Mouse (Mus musculus) heart, postnatal 0 days (tissue): ENCODE measurements around the gene Rbm12b1. TPM values are rescaled to one million over a fixed set of nuclear protein-coding genes. Genes with fewer than 3 reads are reported as not detected.

ENCODE experiments used
- ATAC-seq: fragments of 200-750 bp; cut with Nextera tagmentation; 2 replicates; pipeline ENCODE4 v1.8.0; 2017; ENCODE audit warnings: low read depth, moderate number of reproducible peaks, moderate library complexity; ENCODE audit not compliant: insufficient read depth
- DNase-seq: peaks from one replicate; pipeline ENCODE4 v3.0.0-alpha.2; 2016; ENCODE audit warnings: low spot score
- H3K27ac ChIP-seq: fragments of 300-500 bp; sonication (generic); 2 replicates; pipeline ENCODE4 v1.5.1; 2014; ENCODE audit warnings: low read depth, mild to moderate bottlenecking
- H3K27me3 ChIP-seq: fragments of 300-500 bp; sonication (generic); 2 replicates; pipeline ENCODE4 v1.6.1; 2014; ENCODE audit warnings: low read length, mixed read lengths; ENCODE audit not compliant: control insufficient read depth, insufficient read depth
- H3K36me3 ChIP-seq: fragments of 300-500 bp; sonication (generic); replicated peaks from 2 replicates; pipeline ENCODE4 v1.6.1; 2014; ENCODE audit warnings: low read length, mixed read lengths; ENCODE audit not compliant: control insufficient read depth, insufficient read depth
- H3K4me1 ChIP-seq: fragments of 300-500 bp; sonication (generic); 2 replicates; pipeline ENCODE4 v1.6.1; 2014; ENCODE audit warnings: antibody characterized with exemption; ENCODE audit not compliant: control insufficient read depth, insufficient read depth
- H3K4me2 ChIP-seq: fragments of 300-500 bp; sonication (generic); 2 replicates; pipeline ENCODE4 v1.6.1; 2014; ENCODE audit warnings: low read depth, mild to moderate bottlenecking, low read length, moderate library complexity
- H3K4me3 ChIP-seq: fragments of 300-500 bp; sonication (generic); 2 replicates; pipeline ENCODE4 v1.5.1; 2014; ENCODE audit warnings: low read depth, low read length
- H3K9ac ChIP-seq: fragments of 300-500 bp; sonication (generic); replicated peaks from 2 replicates; pipeline ENCODE4 v1.6.1; 2014; ENCODE audit warnings: low read depth, low read length, mixed read lengths
- H3K9me3 ChIP-seq: fragments of 300-500 bp; sonication (generic); replicated peaks from 2 replicates; pipeline ENCODE4 v1.6.1; 2016; ENCODE audit warnings: low read length; ENCODE audit not compliant: control insufficient read depth
- CTCF ChIP-seq: IDR thresholded peaks from 2 replicates; pipeline ENCODE4 v1.5.1; 2016; ENCODE audit warnings: antibody characterized with exemption, control low read depth, low read depth
- EP300 ChIP-seq: IDR thresholded peaks from 2 replicates; pipeline ENCODE4 v1.6.1; 2016; ENCODE audit warnings: antibody characterized with exemption, low read depth
- WGBS: fragments of 180-500 bp; shearing (Covaris S2); extraction: QIAGEN DNeasy Blood & Tissue Kit; methylation state at CpG from one replicate; pipeline ENCODE4 v1.1.7; 2014; 5-methylcytosine and 5-hydroxymethylcytosine counted together
- polyA plus RNA-seq: library from polyadenylated mRNA; unstranded; fragments of >200 nt; fragmentation: Nextera tagmentation; extraction: Ambion mirVana; gene quantifications from 2 replicates; pipeline ENCODE4 v1.2.1, GENCODE M21; 2015
- total RNA-seq: library from RNA; depleted of rRNA; stranded (reverse); fragments of >200 nt; gene quantifications from 2 replicates; pipeline ENCODE4 v1.2.3, GENCODE M21; 2014; ENCODE audit warnings: low replicate concordance; rRNA removed

Rbm12b1 gene
- total and polyA plus RNA-seq, 2 experiments from 2014 or later: 2.1 to 4.6 TPM

DNA sequence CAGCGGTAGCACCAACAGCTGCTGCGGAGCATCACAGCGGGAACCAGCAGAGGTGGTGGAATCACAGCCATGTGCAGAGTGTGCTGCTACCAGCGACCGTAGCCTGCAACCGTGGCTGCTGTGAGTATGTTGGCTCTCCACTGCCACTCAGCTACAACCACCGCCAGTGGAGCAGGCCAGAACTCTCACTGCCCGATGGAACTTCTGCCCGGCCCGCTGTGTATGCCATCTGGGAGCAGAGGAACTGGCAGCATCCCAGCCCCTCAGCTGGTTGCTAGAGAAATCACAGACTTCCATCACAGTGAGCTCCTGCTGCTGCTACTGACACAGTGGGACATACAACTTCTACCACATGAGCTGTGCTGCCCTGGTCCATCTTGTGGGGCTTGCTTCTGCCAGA lies 38.9 kb downstream of the Rbm12b1 start:
- H3K9me3 ChIP-seq: no peaks in the 10 kb centered on the region
- DNase-seq: no peak
- WGBS: 81% methylated on average over 10 of the region's 10 CpGs
- H3K4me2 ChIP-seq: no peak overlapping the region
- H3K4me1 ChIP-seq: no peaks in the 10 kb centered on the region
- H3K27me3 ChIP-seq: no peaks in the 10 kb centered on the region
- no peak for ATAC-seq
- no peaks in the 10 kb centered on the region for H3K36me3 ChIP-seq
- H3K4me3 ChIP-seq: no peak overlapping the region
- H3K27ac ChIP-seq: no peak overlapping the region
- H3K9ac ChIP-seq: no peak overlapping the region
- no peak for TF ChIP-seq EP300
- no peak for TF ChIP-seq CTCF

Other genes starting within 250 kb of the Rbm12b1 start
- not detected in 2 replicates for gene Gm10604, start 159.0 kb upstream of the Rbm12b1 start, total RNA-seq
- 0.25 and 0.32 TPM in 2 replicates for gene Gm10604, start 159.0 kb upstream of the Rbm12b1 start, polyA plus RNA-seq
- 4.5 and 11.5 TPM in 2 replicates for gene Rbm12b2, start 50.8 kb upstream of the Rbm12b1 start, total RNA-seq
- gene Rbm12b2, start 50.8 kb upstream of the Rbm12b1 start, polyA plus RNA-seq: 4.8 TPM in 2 replicates
- gene Fam92a, start 31.8 kb downstream of the Rbm12b1 start, total RNA-seq: 14.2 and 51.6 TPM in 2 replicates
- gene Fam92a, start 31.8 kb downstream of the Rbm12b1 start, polyA plus RNA-seq: 71.5 and 74.1 TPM in 2 replicates